Mouse (Mus musculus) liver, embryonic 14.5 days (tissue): ENCODE data around the gene Nudt5. TPM values are rescaled to one million over a fixed set of nuclear protein-coding genes. Genes with fewer than 3 reads are reported as not detected.

Experiments used
- ATAC-seq: fragments of 200-750 bp; cut with Nextera tagmentation; 2 replicates; pipeline ENCODE4 v1.8.0; 2017; ENCODE audit warnings: moderate number of reproducible peaks, mild to moderate bottlenecking, moderate library complexity; ENCODE audit not compliant: insufficient read depth
- DNase-seq, 3 experiments: peaks; one replicate each; pipeline ENCODE4 v3.0.0-alpha.2; 2012 to 2013; ENCODE audit warnings: low read depth in 3 of 3, low spot score in 3 of 3
- H3K27ac ChIP-seq: fragments of 300-500 bp; sonication (generic); 2 replicates; pipeline ENCODE4 v1.5.1; 2014; ENCODE audit warnings: moderate library complexity, mild to moderate bottlenecking, control low read depth, inconsistent platforms
- H3K27me3 ChIP-seq: fragments of 300-500 bp; sonication (generic); 2 replicates; pipeline ENCODE4 v1.6.1; 2014; ENCODE audit warnings: mild to moderate bottlenecking, low read length, moderate library complexity; ENCODE audit not compliant: control insufficient read depth, insufficient read depth
- H3K36me3 ChIP-seq: fragments of 300-500 bp; sonication (generic); replicated peaks from 2 replicates; pipeline ENCODE4 v1.6.1; 2014; ENCODE audit warnings: low read depth; ENCODE audit not compliant: control insufficient read depth, insufficient read depth
- H3K4me1 ChIP-seq, 2 experiments: fragments of 200-500 bp in 1 of 2; fragments of 300-500 bp in 1 of 2; sonication (generic) in 1 of 2; replicated peaks; 2 replicates each; pipeline ENCODE4 v1.6.1; 2012 to 2014; ENCODE audit warnings: antibody characterized with exemption in 1 of 2, inconsistent platforms in 1 of 2, low read length in 1 of 2; ENCODE audit not compliant: control insufficient read depth in 2 of 2, insufficient read depth in 2 of 2
- H3K4me2 ChIP-seq: fragments of 300-500 bp; sonication (generic); 2 replicates; pipeline ENCODE4 v1.6.1; 2014; ENCODE audit warnings: low read depth, mild to moderate bottlenecking, control low read depth, moderate library complexity
- H3K4me3 ChIP-seq, 2 experiments: fragments of 200-500 bp in 1 of 2; fragments of 300-500 bp in 1 of 2; sonication (generic) in 1 of 2; 2 replicates each; pipeline ENCODE4 v1.5.1; 2012 to 2014; ENCODE audit warnings: low read depth in 2 of 2, low read length in 2 of 2, mild to moderate bottlenecking in 2 of 2, control low read depth in 1 of 2, inconsistent platforms in 1 of 2, moderate library complexity in 1 of 2; ENCODE audit not compliant: insufficient read depth in 1 of 2
- H3K9ac ChIP-seq: fragments of 300-500 bp; sonication (generic); replicated peaks from 2 replicates; pipeline ENCODE4 v1.6.1; 2014; ENCODE audit warnings: mild to moderate bottlenecking, control low read depth, moderate library complexity
- H3K9me3 ChIP-seq: fragments of 300-500 bp; sonication (generic); 2 replicates; pipeline ENCODE4 v1.6.1; 2016; ENCODE audit warnings: low read length, mixed read lengths; ENCODE audit not compliant: control insufficient read depth
- CTCF ChIP-seq: IDR thresholded peaks from 2 replicates; pipeline ENCODE4 v1.5.1; 2016; ENCODE audit warnings: antibody characterized with exemption, low read depth, control low read depth
- EP300 ChIP-seq: IDR thresholded peaks from 2 replicates; pipeline ENCODE4 v1.6.1; 2016; ENCODE audit warnings: antibody characterized with exemption, low read depth
- WGBS: fragments of 180-500 bp; shearing (Covaris S2); extraction: QIAGEN DNeasy Blood & Tissue Kit; methylation state at CpG from one replicate; pipeline ENCODE4 v1.1.7; 2014; ENCODE audit not compliant: insufficient replicate concordance; 5-methylcytosine and 5-hydroxymethylcytosine counted together
- polyA plus RNA-seq, 2 experiments: library from polyadenylated mRNA; depleted of rRNA in 1 of 2; stranded (reverse) in 1 of 2; unstranded in 1 of 2; fragments of >200 nt; fragmentation: Nextera tagmentation in 1 of 2; extraction: Ambion mirVana in 1 of 2; gene quantifications; 2 replicates each; pipeline versions ENCODE4 v1.2.1 to v1.2.3; 2012 to 2014

The Nudt5 gene
- polyA plus RNA-seq (2012; rRNA removed) (10.5 and 17.8 TPM in 2 replicates), polyA plus RNA-seq (2014; fragmentation: Nextera tagmentation; extraction: Ambion mirVana) (47.3 and 55.1 TPM in 2 replicates)

DNA sequence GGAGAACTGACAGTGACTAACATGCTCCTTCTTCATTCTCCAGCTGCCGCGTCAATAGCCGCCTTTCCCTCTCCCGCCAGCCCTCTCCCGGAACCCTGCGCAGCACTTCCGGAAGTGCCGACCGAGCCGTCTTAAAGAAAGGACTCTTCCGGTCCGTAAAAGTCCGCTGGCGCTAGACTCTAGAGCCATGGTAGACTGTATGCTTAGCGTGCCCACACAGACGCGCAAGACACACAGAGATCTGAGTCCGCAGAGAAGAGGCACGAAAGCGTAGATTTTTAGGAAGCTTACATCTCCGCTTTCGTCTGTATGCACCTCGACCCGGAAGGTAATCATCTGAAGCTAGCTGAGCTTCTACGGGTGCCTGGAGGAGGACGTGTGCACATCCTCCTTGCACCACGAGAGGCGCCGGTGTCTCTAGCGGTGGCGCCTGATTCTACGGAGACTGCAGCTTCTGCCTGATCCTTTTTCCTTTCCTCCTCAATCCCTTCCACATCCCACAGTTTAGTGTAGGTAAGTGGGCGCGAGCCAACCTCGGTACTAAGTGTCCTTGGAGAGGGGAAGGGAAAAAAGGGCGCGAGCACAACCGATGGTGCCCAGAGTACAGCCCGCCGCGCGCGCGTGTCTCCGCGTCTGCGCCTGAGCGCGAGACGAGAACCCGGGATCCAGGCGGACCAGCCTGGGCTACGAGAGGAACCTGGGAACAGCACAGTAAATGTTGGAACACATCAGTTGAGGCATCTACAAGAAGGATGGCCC lies at the start of gene Nudt5, which contains the start of gene Cdc123:
Gene Nudt5 (plus strand): TSS at position 147 of the 759 bp plus-strand sequence.
Gene Cdc123 (minus strand): TSS at position 292 of the 759 bp plus-strand sequence.
- H3K4me1 ChIP-seq, result peaks cover 12 to 17% of the 10 kb centered on the region in 2 experiments
- H3K27ac ChIP-seq, result peak within 1 kb of the TSS; percentile 56
- H3K4me3 ChIP-seq, result peak within 1 kb of the TSS; percentile 95 to 97
- H3K9ac ChIP-seq, result peak within 1 kb of the TSS; percentile 93
- peak; percentile 84 to 87 (median 85) for DNase-seq
- no peaks in the 10 kb centered on the region for H3K27me3 ChIP-seq
- no peak; the same call in 1 of the 2 replicates for TF ChIP-seq EP300
- peak; percentile 92 for TF ChIP-seq CTCF
- under 1% methylated on average over 53 of the region's 53 CpGs for WGBS
- no peaks in the 10 kb centered on the region for H3K9me3 ChIP-seq
- peak; percentile 95 for ATAC-seq
- peaks cover 16% of the 10 kb centered on the region for H3K36me3 ChIP-seq
- H3K4me2 ChIP-seq, result peak within 1 kb of the TSS; percentile 83

DNA sequence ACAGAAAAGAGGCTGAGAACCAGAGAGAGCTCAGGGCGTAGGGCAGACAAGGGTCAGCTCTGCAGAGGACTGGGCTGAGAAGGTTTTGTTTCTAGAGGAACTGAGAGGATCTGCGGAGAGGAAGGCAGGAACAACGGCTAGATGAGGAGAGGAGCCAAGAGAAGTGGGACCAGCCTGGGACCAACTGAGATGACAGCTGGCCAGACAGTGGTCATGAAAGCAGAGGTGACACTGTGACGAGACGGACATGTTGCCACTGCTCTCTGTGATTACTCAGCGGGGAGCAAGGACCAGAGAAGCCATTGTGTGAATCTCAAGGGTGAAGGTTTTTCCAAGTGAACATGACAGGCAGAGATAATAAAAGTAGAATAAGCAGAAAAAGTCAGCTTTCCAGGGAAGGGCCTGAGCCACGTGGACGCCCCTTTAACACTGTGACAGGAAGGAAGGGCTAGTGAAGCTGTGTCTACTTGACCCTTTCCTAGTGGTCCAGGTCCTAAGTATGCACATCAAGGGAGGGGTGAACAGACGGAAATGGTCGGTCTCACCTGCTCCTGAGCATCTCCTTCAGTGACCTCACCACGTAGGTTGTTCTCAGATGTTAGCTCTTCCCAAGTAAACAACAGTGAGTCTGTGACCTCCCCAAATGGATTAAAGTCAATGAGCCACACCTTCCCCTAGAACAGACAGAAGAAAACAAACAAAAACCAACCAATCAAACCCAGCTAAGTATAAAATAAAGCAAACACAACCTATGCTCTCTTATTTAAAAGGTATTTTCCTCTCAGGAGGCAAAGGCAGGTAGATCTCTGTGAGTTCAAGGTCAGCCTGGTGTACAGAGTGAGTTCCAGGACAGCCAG lies 46.8 kb upstream of the Nudt5 start:
- DNase-seq (no peak), ATAC-seq (no peak)
- Histone ChIP-seq H3K4me3 (no peak overlapping the region), H3K4me2 (no peak overlapping the region), H3K36me3 (peaks cover 24% of the 10 kb centered on the region), H3K9ac (no peak overlapping the region), H3K9me3 (no peaks in the 10 kb centered on the region), H3K27me3 (no peaks in the 10 kb centered on the region), H3K27ac (no peak overlapping the region), H3K4me1 (peaks cover 0 to 19% of the 10 kb centered on the region in 2 experiments; a peak in 2 of 4 replicates)
- WGBS, result 79% methylated on average over 11 of the region's 11 CpGs
- no peak for TF ChIP-seq EP300
- no peak for TF ChIP-seq CTCF

DNA sequence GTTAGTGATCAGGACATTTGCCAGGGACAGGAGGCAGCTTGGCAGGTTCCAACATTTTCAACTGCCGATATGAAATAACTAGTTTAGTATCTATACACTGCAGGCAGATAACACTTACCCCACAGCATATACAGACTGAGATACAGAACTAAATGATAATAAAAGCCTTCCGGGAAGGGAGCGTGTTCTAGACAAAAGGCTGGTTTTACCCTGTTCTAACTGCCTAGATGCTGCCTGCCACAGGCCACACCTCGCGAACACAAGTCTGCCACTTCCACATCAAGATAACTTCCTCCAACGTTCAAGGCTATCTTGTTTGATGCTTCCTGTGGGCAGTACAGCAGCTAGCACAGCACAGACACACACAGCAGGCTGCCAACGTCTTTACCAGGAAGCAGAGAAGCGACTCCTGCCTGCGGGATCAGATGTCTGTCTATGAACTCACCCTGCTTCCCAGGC lies 43.6 kb upstream of the Nudt5 start:
- Histone ChIP-seq H3K4me3 (no peak overlapping the region), H3K9me3 (no peaks in the 10 kb centered on the region), H3K4me1 (peaks cover 0 to 19% of the 10 kb centered on the region in 2 experiments; a peak in 2 of 4 replicates), H3K36me3 (peaks cover 12% of the 10 kb centered on the region), H3K9ac (no peak overlapping the region), H3K27ac (no peak overlapping the region), H3K27me3 (no peaks in the 10 kb centered on the region), H3K4me2 (no peak overlapping the region)
- DNase-seq (peak; percentile 15 to 46 (median 37)), ATAC-seq (peak; percentile 85)
- 7% methylated on average over 9 of the region's 9 CpGs for WGBS
- TF ChIP-seq EP300 (peak; percentile 74), CTCF (no peak)

DNA sequence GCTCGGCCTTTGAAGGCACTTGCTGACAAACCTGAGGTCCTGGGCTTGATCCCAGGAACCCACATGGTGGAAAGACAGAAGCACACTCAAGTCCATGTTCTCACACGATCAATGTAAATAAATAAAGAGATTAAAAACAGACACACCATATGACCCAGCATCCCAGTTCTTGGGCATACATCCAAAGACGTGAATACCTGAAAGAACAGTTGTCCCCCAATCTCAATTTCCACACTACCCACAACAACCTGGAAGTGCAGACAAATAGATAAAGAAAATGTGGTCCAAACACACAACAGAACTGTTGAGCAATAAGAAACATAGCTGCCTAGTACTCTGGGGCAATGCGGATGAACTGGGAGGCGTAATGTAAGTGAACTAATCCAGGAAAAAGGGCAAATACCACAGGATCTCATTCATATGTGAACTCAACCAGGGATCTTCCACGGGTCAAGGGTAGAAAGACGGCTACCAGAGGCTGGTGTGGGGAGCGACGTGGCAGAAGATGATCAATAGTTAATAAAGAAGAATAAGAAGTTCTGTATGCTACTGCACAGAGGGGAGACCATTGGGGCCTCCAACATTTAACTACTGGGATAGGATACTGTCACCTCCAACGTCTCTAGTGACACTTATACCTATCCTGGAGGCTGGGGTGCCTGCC lies 42.8 kb upstream of the Nudt5 start:
- 60% methylated on average over 10 of the region's 10 CpGs for WGBS
- H3K4me1 ChIP-seq, result peaks cover 0 to 19% of the 10 kb centered on the region in 2 experiments; a peak in 2 of 4 replicates
- ATAC-seq (no peak), DNase-seq (no peak)
- TF ChIP-seq EP300 (0 out of 2 replicates have a peak, but pooled peaks have one; percentile 16), CTCF (no peak)
- no peaks in the 10 kb centered on the region for H3K27me3 ChIP-seq
- no peak overlapping the region for H3K27ac ChIP-seq
- H3K4me2 ChIP-seq, result no peak overlapping the region
- H3K4me3 ChIP-seq, result no peak overlapping the region
- no peak overlapping the region for H3K9ac ChIP-seq
- H3K36me3 ChIP-seq, result peaks cover 12% of the 10 kb centered on the region
- no peaks in the 10 kb centered on the region for H3K9me3 ChIP-seq
